Mouse (Mus musculus) thymus, postnatal 25 days (tissue): ENCODE results near the gene Gpatch2.

Experiments
- DNase-seq: peaks from one replicate; pipeline ENCODE4 v3.0.0; 2022

The Gpatch2 gene

GRCm38 (mm10) chr1:187376946-187377671 is 161.8 kb downstream of the Gpatch2 start:
- peak; percentile 15 for DNase-seq

- DNase-seq, result peak; percentile 6
These were observed 162.7 kb downstream of the Gpatch2 start for GRCm38 (mm10) chr1:187377865-187378524.

GRCm38 (mm10) chr1:187389476-187389875 is 174.2 kb downstream of the Gpatch2 start:
- no peak for DNase-seq

DNA sequence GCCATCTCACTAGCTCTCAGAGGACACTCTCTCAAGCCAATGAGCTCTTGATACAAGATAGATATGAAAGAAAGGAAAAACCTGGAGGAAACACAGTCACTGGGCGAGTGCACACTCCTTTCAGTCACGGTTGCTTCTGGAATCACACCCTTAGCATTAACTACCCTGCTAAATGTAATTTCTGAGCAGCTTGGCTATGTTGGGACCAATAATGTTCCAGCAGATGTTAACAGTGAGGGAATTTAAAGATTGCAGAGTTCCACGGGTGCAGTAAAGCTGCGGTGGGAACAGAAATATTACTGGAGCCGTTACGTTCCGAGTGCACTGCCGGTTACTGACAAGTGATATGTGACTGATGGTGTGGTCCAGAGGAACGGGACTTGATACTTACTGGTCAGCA is 185.5 kb downstream of the Gpatch2 start:
- DNase-seq, result no peak
